Mouse (Mus musculus) C2C12 (cell line): ENCODE measurements around the gene Smap1.

Experiments used
- CEBPB ChIP-seq: IDR thresholded peaks from one replicate; pipeline ENCODE4 v1.6.1; 2011; ENCODE audit warnings: low read depth, mild to moderate bottlenecking, control low read depth, moderate library complexity
- CTCF ChIP-seq: IDR thresholded peaks from one replicate; pipeline ENCODE4 v1.5.1; 2011; ENCODE audit not compliant: control insufficient read depth, insufficient read depth, insufficient read length
- FOSL1 ChIP-seq: IDR thresholded peaks from one replicate; pipeline ENCODE4 v1.8.0; 2011; ENCODE audit warnings: mild to moderate bottlenecking, low read length; ENCODE audit not compliant: poor library complexity, insufficient read depth, severe bottlenecking
- MAX ChIP-seq: IDR thresholded peaks from one replicate; pipeline ENCODE4 v1.6.1; 2011; ENCODE audit warnings: mild to moderate bottlenecking, control low read depth
- MYOD1 ChIP-seq: IDR thresholded peaks from one replicate; pipeline ENCODE4 v1.6.1; 2011; ENCODE audit warnings: low read depth; ENCODE audit not compliant: control insufficient read depth, insufficient read length
- MYOG ChIP-seq: IDR thresholded peaks from one replicate; pipeline ENCODE4 v1.6.1; 2011; ENCODE audit not compliant: control insufficient read depth, insufficient read length; ENCODE audit errors: extremely low read depth
- USF1 ChIP-seq: IDR thresholded peaks from one replicate; pipeline ENCODE4 v1.6.1; 2011; ENCODE audit warnings: low read depth, mild to moderate bottlenecking, control low read depth, moderate library complexity

- TF ChIP-seq CTCF (no peak), CEBPB (no peak), MAX (no peak), MYOG (no peak), USF1 (no peak), MYOD1 (no peak), FOSL1 (no peak)
Measured at GRCm38 (mm10) chr1:23845007-23845406, 77.1 kb downstream of the Smap1 start.
